Mouse (Mus musculus) kidney, adult 2 months (tissue): Measurements from ENCODE around the gene Prex1. TPM values are rescaled to one million over a fixed set of nuclear protein-coding genes. Genes with fewer than 3 reads are reported as not detected.
A peak's percentile ranks its signal among the peaks of the same experiment; 100 is the strongest.

Source experiments
- DNase-seq: peaks from one replicate; pipeline ENCODE4 v3.0.0; 2021
- H3K27ac ChIP-seq: fragments of 200-500 bp; 2 replicates; pipeline ENCODE4 v1.5.1; 2012; ENCODE audit warnings: low read depth, low read length, control low read depth, inconsistent platforms; ENCODE audit not compliant: insufficient read depth
- H3K27me3 ChIP-seq: fragments of 200-500 bp; replicated peaks from 2 replicates; pipeline ENCODE4 v1.6.1; 2012; ENCODE audit warnings: mild to moderate bottlenecking, moderate library complexity, low read length, inconsistent platforms; ENCODE audit not compliant: control insufficient read depth, insufficient read depth
- H3K36me3 ChIP-seq: fragments of 200-500 bp; 2 replicates; pipeline ENCODE4 v1.6.1; 2012; ENCODE audit warnings: mild to moderate bottlenecking, moderate library complexity, low read length, inconsistent platforms; ENCODE audit not compliant: control insufficient read depth, insufficient read depth
- H3K4me1 ChIP-seq: fragments of 200-500 bp; 2 replicates; pipeline ENCODE4 v1.6.1; 2011; ENCODE audit warnings: low read length; ENCODE audit not compliant: control insufficient read depth, insufficient read depth
- H3K4me3 ChIP-seq: fragments of 200-500 bp; 2 replicates; pipeline ENCODE4 v1.5.1; 2011; ENCODE audit warnings: mild to moderate bottlenecking, low read depth, low read length, control low read depth; ENCODE audit not compliant: insufficient read depth
- CTCF ChIP-seq: fragments of 200-500 bp; conservative IDR thresholded peaks from 2 replicates; pipeline ENCODE4 v1.5.1; 2011; ENCODE audit warnings: low read depth, mild to moderate bottlenecking, control low read depth, low read length, moderate library complexity, mixed read lengths; ENCODE audit not compliant: insufficient read depth, insufficient read length
- POLR2A ChIP-seq: fragments of 200-500 bp; IDR thresholded peaks from one replicate; pipeline ENCODE4 v1.6.1; 2011; ENCODE audit warnings: low read depth, low read length, control low read depth
- WGBS: fragments of 180-500 bp; shearing (Covaris S2); methylation state at CpG from one replicate; pipeline ENCODE4 v1.1.7; 2018; 5-methylcytosine and 5-hydroxymethylcytosine counted together
- polyA plus RNA-seq: library from polyadenylated mRNA; depleted of rRNA; stranded (reverse); fragments of >200 nt; gene quantifications from 2 replicates; pipeline ENCODE4 v1.2.3, GENCODE M21; 2012

The Prex1 gene
- polyA plus RNA-seq, 1 experiment: 14.5 TPM

- no peaks in the 10 kb centered on the region for H3K27me3 ChIP-seq
- no peak for DNase-seq
- 71% methylated on average over 10 of the region's 10 CpGs for WGBS
- no peak for TF ChIP-seq CTCF
- no peak for TF ChIP-seq POLR2A
- no peaks in the 10 kb centered on the region for H3K36me3 ChIP-seq
- H3K27ac ChIP-seq: no peak overlapping the region
- no peaks in the 10 kb centered on the region; the same call in 1 of the 2 replicates for H3K4me1 ChIP-seq
- H3K4me3 ChIP-seq: no peak overlapping the region
These were observed 62.2 kb downstream of the Prex1 start for GRCm38 (mm10) chr2:166651317-166652030.

DNA sequence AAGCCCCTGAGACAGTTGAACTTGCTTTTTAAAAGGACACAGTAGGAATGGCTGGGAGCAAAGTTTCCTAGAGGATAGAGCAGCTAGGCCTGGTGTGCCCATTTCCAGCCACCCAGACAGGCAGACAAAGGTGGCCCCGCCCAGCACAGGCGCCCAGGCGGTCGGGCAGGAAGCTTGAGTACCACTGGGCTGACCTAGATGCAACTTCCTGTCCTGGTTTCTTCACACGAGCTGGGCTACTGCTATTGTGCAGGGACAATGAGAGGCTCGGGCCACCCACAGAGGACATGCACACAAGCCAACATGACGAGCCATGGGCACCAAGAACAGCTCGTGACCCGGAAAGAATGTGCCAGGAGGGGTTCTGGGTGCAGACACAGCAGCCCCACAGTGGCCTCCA lies 63.2 kb downstream of the Prex1 start:
- H3K27ac ChIP-seq: no peak overlapping the region
- 61% methylated on average over 9 of the region's 9 CpGs for WGBS
- no peaks in the 10 kb centered on the region for H3K27me3 ChIP-seq
- DNase-seq: peak; percentile 82
- no peak overlapping the region for H3K4me3 ChIP-seq
- H3K36me3 ChIP-seq: no peaks in the 10 kb centered on the region
- TF ChIP-seq CTCF (no peak), POLR2A (no peak)
- H3K4me1 ChIP-seq: no peaks in the 10 kb centered on the region

- Histone ChIP-seq H3K4me3 (no peak overlapping the region), H3K4me1 (no peaks in the 10 kb centered on the region), H3K27ac (no peak overlapping the region), H3K27me3 (no peaks in the 10 kb centered on the region), H3K36me3 (no peaks in the 10 kb centered on the region)
- no peak for DNase-seq
- WGBS: 75% methylated on average over 7 of the region's 7 CpGs
- TF ChIP-seq CTCF (no peak), POLR2A (no peak)
These were observed 66.4 kb downstream of the Prex1 start for GRCm38 (mm10) chr2:166647242-166647641.

DNA sequence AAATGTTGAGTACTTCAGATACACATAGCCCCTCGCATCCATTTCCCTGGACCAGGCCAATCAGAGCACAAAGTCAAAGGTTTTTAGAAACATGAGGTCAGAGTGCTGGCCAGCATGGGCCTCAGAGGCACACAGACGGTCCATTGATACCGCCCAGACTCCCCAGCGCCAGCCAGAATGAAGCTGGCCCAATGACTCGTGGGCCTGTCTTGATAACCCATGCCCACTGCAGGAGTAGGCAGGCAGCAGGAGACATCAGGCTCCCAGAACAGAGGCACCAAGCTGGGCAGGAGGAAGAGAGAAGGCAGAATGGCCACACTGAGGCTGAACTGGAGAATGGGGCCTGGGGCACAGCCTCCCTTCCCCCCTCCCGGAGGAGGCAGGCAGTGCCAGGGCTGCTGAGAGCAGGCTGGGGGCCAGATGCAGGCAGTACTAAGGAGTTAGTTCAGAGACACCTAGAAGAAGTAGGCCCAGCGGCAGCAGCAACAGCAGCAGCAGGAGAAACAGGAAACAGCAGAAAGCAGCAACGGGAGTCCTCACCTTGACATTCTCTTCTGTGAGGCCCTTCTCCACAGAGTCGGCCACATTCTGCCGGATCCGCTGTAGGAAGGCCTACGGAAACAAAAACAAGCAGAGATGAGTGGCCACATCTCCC lies 67.1 kb downstream of the Prex1 start:
- TF ChIP-seq POLR2A (no peak), CTCF (no peak)
- H3K4me1 ChIP-seq: no peaks in the 10 kb centered on the region
- no peak for DNase-seq
- H3K4me3 ChIP-seq: no peak overlapping the region
- no peak overlapping the region for H3K27ac ChIP-seq
- no peaks in the 10 kb centered on the region for H3K36me3 ChIP-seq
- no peaks in the 10 kb centered on the region for H3K27me3 ChIP-seq
- WGBS: 78% methylated on average over 12 of the region's 12 CpGs

- no peak overlapping the region for H3K4me3 ChIP-seq
- no peaks in the 10 kb centered on the region for H3K4me1 ChIP-seq
- H3K27ac ChIP-seq: no peak overlapping the region
- H3K36me3 ChIP-seq: no peaks in the 10 kb centered on the region
- TF ChIP-seq CTCF (no peak), POLR2A (no peak)
- WGBS: 79% methylated on average over 11 of the region's 11 CpGs
- no peak for DNase-seq
- no peaks in the 10 kb centered on the region for H3K27me3 ChIP-seq
These were observed 68.8 kb downstream of the Prex1 start for GRCm38 (mm10) chr2:166644816-166645215.

DNA sequence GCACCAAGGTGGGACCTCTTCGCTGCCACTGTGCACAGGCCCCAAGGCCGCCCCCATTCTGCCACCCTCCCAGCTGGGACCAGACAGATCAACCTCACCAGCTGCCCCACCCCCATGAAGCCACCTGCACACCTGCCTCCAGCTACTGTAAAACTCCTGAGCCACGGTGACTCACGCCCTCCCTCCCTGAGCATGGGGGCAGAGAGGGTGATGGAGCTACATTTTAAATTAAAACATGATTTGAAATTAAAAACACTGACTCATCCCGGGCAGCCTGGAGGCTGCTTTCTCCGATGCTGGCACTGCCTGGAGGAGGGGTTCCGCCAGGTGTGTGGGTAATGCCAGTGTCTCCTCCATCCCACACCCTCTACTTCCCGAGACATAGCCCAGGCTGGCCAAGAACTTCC lies 71.0 kb downstream of the Prex1 start:
- Histone ChIP-seq H3K27me3 (no peaks in the 10 kb centered on the region), H3K4me1 (no peaks in the 10 kb centered on the region), H3K27ac (no peak overlapping the region), H3K36me3 (no peaks in the 10 kb centered on the region), H3K4me3 (no peak overlapping the region)
- TF ChIP-seq POLR2A (no peak), CTCF (no peak)
- WGBS: 77% methylated on average over 8 of the region's 8 CpGs
- no peak for DNase-seq

GRCm38 (mm10) chr2:166639750-166640149 lies 73.9 kb downstream of the Prex1 start:
- Histone ChIP-seq H3K4me3 (no peak overlapping the region), H3K27ac (no peak overlapping the region), H3K4me1 (no peaks in the 10 kb centered on the region), H3K36me3 (no peaks in the 10 kb centered on the region), H3K27me3 (no peaks in the 10 kb centered on the region)
- DNase-seq: no peak
- TF ChIP-seq POLR2A: no peak
- TF ChIP-seq CTCF: no peak
- 87% methylated on average over 5 of the region's 5 CpGs for WGBS
